Mouse (Mus musculus) liver, postnatal 0 days (tissue): ENCODE results near the gene Zkscan6. TPM values are rescaled to one million over a fixed set of nuclear protein-coding genes. Genes with fewer than 3 reads are reported as not detected.

Experiments
- ATAC-seq: fragments of 200-750 bp; cut with Nextera tagmentation; 2 replicates; pipeline ENCODE4 v1.8.0; 2017; ENCODE audit warnings: mild to moderate bottlenecking, moderate library complexity
- DNase-seq: peaks from one replicate; pipeline ENCODE4 v3.0.0-alpha.2; 2016
- H3K27ac ChIP-seq: fragments of 300-500 bp; sonication (generic); 2 replicates; pipeline ENCODE4 v1.5.1; 2014; ENCODE audit warnings: antibody characterized with exemption, moderate library complexity, mild to moderate bottlenecking, low read depth
- H3K27me3 ChIP-seq: fragments of 300-500 bp; sonication (generic); 2 replicates; pipeline ENCODE4 v1.6.1; 2014; ENCODE audit warnings: low read length, control low read depth, mixed read lengths; ENCODE audit not compliant: insufficient read depth
- H3K36me3 ChIP-seq: fragments of 300-500 bp; sonication (generic); replicated peaks from 2 replicates; pipeline ENCODE4 v1.6.1; 2014; ENCODE audit warnings: mild to moderate bottlenecking, control low read depth, low read length, moderate library complexity, mixed read lengths; ENCODE audit not compliant: insufficient read depth
- H3K4me1 ChIP-seq: fragments of 300-500 bp; sonication (generic); 2 replicates; pipeline ENCODE4 v1.6.1; 2014; ENCODE audit warnings: antibody characterized with exemption, mild to moderate bottlenecking, control low read depth; ENCODE audit not compliant: insufficient read depth
- H3K4me2 ChIP-seq: fragments of 300-500 bp; sonication (generic); 2 replicates; pipeline ENCODE4 v1.6.1; 2014; ENCODE audit warnings: low read depth, mild to moderate bottlenecking, low read length, moderate library complexity, mixed read lengths
- H3K4me3 ChIP-seq: fragments of 300-500 bp; sonication (generic); 2 replicates; pipeline ENCODE4 v1.5.1; 2014; ENCODE audit warnings: low read depth, low read length
- H3K9ac ChIP-seq: fragments of 300-500 bp; sonication (generic); replicated peaks from 2 replicates; pipeline ENCODE4 v1.6.1; 2014; ENCODE audit warnings: mild to moderate bottlenecking, moderate library complexity
- H3K9me3 ChIP-seq: fragments of 300-500 bp; sonication (generic); 2 replicates; pipeline ENCODE4 v1.6.1; 2016; ENCODE audit warnings: mild to moderate bottlenecking, control low read depth, low read length, mixed read lengths
- CTCF ChIP-seq: sonication (generic); IDR thresholded peaks from 2 replicates; pipeline ENCODE4 v1.5.1; 2016; ENCODE audit warnings: antibody characterized with exemption, low read depth
- EP300 ChIP-seq: IDR thresholded peaks from 2 replicates; pipeline ENCODE4 v1.6.1; 2016; ENCODE audit warnings: antibody characterized with exemption, low read depth, mild to moderate bottlenecking
- WGBS: fragments of 180-500 bp; shearing (Covaris S2); extraction: QIAGEN DNeasy Blood & Tissue Kit; methylation state at CpG from one replicate; pipeline ENCODE4 v1.1.7; 2014; ENCODE audit not compliant: insufficient replicate concordance; 5-methylcytosine and 5-hydroxymethylcytosine counted together
- polyA plus RNA-seq: library from polyadenylated mRNA; unstranded; fragments of >200 nt; fragmentation: Nextera tagmentation; extraction: Ambion mirVana; gene quantifications from 2 replicates; pipeline ENCODE4 v1.2.1, GENCODE M21; 2015

The Zkscan6 gene
- polyA plus RNA-seq, 1 experiment from 2014 or later: 4.1 TPM

DNA sequence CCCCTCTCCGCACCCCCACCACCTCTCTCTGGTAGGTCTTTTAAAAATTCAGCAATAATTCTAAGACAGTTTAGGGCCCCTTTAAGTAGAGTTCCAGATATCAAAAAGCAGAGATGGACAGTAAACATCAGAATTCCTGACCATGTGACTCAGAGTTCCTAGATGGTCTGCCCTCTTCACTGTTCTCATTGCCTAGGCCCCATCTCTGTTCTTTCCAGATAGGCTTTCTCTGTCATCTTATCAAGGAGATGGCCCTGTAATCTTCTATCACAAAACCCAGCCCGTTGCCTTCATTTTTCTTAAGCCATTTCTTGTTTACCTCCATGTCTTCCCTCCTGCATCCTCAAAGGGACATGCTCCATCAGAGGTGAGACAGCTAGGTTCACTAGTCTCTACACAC is 20.8 kb upstream of the Zkscan6 start:
- Histone ChIP-seq H3K27me3 (no peaks in the 10 kb centered on the region), H3K9ac (peak overlapping the region; percentile 6; the same call in 1 of the 2 replicates), H3K4me2 (peak overlapping the region; percentile 74), H3K27ac (no peak overlapping the region), H3K4me1 (peaks cover 14% of the 10 kb centered on the region), H3K36me3 (peaks cover 3% of the 10 kb centered on the region; the same call in 1 of the 2 replicates), H3K9me3 (no peaks in the 10 kb centered on the region), H3K4me3 (peak overlapping the region; percentile 91)
- no peak for ATAC-seq
- WGBS: 63% methylated on average over 2 of the region's 2 CpGs
- peak; percentile 69; the same call in 1 of the 2 replicates for TF ChIP-seq EP300
- TF ChIP-seq CTCF: no peak
- no peak for DNase-seq

DNA sequence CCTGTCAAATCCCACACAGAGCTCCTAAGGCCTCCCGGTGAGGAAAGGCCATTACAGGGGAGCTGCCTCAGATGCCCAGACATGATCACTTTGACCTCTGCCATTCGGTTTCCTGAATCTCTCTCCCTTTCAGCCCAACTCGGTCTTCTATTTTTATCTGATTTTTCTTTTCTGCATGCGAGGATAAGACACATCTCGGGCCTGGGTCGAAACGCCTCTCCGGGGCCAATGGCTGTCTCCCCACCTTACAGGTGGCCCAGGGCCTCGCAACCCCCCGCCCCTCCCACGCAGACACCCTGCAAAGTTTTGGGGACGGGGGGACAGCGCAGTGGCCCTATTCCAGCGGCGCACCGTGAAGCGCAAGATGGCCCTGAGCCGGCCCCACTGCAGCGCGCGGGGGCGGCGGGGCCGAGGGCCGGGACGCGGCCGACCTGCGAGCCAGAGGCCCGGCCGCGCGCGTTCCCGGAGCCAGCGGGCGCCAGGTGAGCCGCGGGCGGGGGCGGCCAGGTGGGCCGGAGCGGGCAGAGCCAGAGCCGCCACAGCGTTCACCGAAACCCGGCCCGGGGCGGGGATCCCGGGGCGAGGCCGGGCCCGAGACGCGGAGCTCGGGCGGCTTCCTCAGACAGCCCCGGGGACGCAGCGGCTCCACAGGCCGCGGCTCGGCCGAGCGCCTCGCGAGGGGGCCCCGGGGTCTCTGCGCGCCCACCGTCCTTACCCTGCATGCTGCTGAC is 19.4 kb upstream of the Zkscan6 start:
- under 1% methylated on average over 40 of the region's 71 CpGs for WGBS
- no peak for TF ChIP-seq EP300
- DNase-seq (peak; percentile 59), ATAC-seq (peak; percentile 82)
- Histone ChIP-seq H3K9ac (peak overlapping the region; percentile 96), H3K4me3 (peak overlapping the region; percentile 91), H3K27me3 (no peaks in the 10 kb centered on the region), H3K9me3 (no peaks in the 10 kb centered on the region), H3K4me2 (peak overlapping the region; percentile 74), H3K4me1 (peaks cover 14% of the 10 kb centered on the region), H3K27ac (peak overlapping the region; percentile 90), H3K36me3 (no peaks in the 10 kb centered on the region)

DNA sequence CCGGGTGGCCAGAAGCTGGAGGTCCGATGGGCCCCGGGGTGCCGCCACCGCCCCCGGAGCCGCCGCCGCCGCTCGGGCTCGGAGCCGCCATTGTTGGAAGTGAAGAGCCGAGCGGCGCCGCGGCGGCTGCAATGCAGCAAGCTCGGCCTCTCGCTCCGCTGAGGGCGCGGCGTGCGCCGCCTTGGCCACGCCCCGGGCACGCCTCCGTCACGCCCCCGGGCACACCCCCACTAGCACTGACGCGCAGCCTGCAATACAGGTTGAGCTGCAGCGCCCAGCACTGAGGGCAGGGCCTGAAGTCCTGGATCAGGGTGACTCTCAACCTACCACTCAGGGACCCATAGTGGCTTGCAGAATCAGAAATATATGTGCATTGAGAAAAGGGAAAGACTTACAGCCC is 18.8 kb upstream of the Zkscan6 start, which contains the start of gene Map2k4:
TSS of gene Map2k4 (minus strand) at position 144 of the 400 bp plus-strand sequence.
- peak; percentile 99 for ATAC-seq
- no peak for TF ChIP-seq CTCF
- no peak for TF ChIP-seq EP300
- H3K9ac ChIP-seq: peak within 1 kb of the TSS; percentile 96
- H3K4me2 ChIP-seq: peak within 1 kb of the TSS; percentile 74
- H3K9me3 ChIP-seq: no peaks in the 10 kb centered on the region
- no peaks in the 10 kb centered on the region for H3K36me3 ChIP-seq
- 6% methylated on average over 31 of the region's 36 CpGs for WGBS
- peaks cover 14% of the 10 kb centered on the region for H3K4me1 ChIP-seq
- peak within 1 kb of the TSS; percentile 90 for H3K27ac ChIP-seq
- peak within 1 kb of the TSS; percentile 91 for H3K4me3 ChIP-seq
- H3K27me3 ChIP-seq: no peaks in the 10 kb centered on the region
- DNase-seq: peak; percentile 97

DNA sequence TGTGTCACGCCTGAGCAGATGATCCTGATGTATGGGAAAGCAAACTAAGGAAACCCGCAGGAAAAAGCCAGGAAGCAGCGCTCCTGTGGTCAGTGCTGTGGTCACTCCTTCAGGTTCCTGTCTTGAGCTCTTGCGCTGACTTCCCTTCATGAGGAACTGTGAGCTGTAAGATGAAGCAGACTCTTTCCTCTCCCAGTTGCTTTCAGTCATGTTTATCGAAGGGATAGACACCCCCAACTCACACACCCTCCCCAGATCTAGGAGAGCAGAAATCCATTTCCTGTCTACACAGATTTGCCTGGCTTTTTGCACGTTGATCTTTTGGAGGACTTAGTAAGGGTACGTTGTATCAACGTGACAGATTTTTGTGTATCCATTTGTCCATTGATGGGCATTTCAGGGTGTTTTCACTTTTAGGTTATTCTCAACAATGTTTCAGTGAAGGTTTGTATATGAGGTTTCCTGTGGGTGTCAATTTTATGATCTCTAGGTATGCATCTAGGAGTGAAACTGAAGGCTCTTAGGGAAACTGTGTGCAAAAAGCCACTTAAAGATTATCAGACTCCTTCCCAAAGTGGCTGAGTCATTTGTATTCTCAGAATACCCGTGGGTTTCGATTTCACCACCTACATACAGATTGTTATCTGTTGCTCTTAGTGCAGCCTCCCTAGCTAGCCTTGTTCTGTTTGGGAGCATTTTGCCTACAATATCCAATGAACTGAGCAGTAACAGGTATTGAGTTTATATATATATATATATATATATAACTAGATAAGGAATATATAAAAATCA is 12.4 kb upstream of the Zkscan6 start:
- DNase-seq (peak; percentile 20), ATAC-seq (peak; percentile 59)
- TF ChIP-seq EP300: no peak
- TF ChIP-seq CTCF: no peak
- H3K9ac ChIP-seq: peak overlapping the region; percentile 46; the same call in 1 of the 2 replicates
- no peaks in the 10 kb centered on the region for H3K36me3 ChIP-seq
- H3K4me1 ChIP-seq: peaks cover 9% of the 10 kb centered on the region
- peak overlapping the region; percentile 69 for H3K4me2 ChIP-seq
- peak overlapping the region; percentile 49 for H3K27ac ChIP-seq
- H3K9me3 ChIP-seq: no peaks in the 10 kb centered on the region
- WGBS: 22% methylated on average over 10 of the region's 10 CpGs
- H3K4me3 ChIP-seq: peak overlapping the region; percentile 30
- no peaks in the 10 kb centered on the region for H3K27me3 ChIP-seq

GRCm38 (mm10) chr11:65795896-65796295 is 11.1 kb upstream of the Zkscan6 start:
- Histone ChIP-seq H3K27ac (peak overlapping the region; percentile 39; the same call in 1 of the 2 replicates), H3K9me3 (no peaks in the 10 kb centered on the region), H3K27me3 (no peaks in the 10 kb centered on the region), H3K4me2 (no peak overlapping the region), H3K36me3 (no peaks in the 10 kb centered on the region), H3K9ac (no peak overlapping the region), H3K4me1 (peaks cover 9% of the 10 kb centered on the region), H3K4me3 (no peak overlapping the region)
- TF ChIP-seq EP300 (no peak), CTCF (no peak)
- no peak for DNase-seq
- 0 out of 2 replicates have a peak, but pooled peaks have one; percentile 29 for ATAC-seq
- 72% methylated on average over 1 of the region's 1 CpGs for WGBS

- Histone ChIP-seq H3K9me3 (no peaks in the 10 kb centered on the region), H3K4me1 (0 out of 2 replicates have a peak, but pooled peaks cover 6% of the 10 kb centered on the region), H3K27ac (no peak overlapping the region), H3K36me3 (no peaks in the 10 kb centered on the region), H3K4me2 (no peak overlapping the region), H3K9ac (no peak overlapping the region), H3K4me3 (no peak overlapping the region), H3K27me3 (no peaks in the 10 kb centered on the region)
- TF ChIP-seq EP300 (no peak), CTCF (no peak)
- DNase-seq (no peak), ATAC-seq (no peak)
- 66% methylated on average over 3 of the region's 3 CpGs for WGBS
These were observed 5.1 kb upstream of the Zkscan6 start for GRCm38 (mm10) chr11:65801899-65802298.
